Mouse (Mus musculus) telencephalon, adult 2 months (tissue): ENCODE measurements around the gene Metap2.
"Not testable (repeated sequence)": the region's sequence is repeated elsewhere in the genome, so short reads cannot be mapped to it uniquely, and the experiment has no call there.

Experiments
- DNase-seq: peaks from one replicate; pipeline ENCODE4 v3.0.0-alpha.2; 2011; ENCODE audit warnings: low read depth, low spot score

Metap2 gene

DNA sequence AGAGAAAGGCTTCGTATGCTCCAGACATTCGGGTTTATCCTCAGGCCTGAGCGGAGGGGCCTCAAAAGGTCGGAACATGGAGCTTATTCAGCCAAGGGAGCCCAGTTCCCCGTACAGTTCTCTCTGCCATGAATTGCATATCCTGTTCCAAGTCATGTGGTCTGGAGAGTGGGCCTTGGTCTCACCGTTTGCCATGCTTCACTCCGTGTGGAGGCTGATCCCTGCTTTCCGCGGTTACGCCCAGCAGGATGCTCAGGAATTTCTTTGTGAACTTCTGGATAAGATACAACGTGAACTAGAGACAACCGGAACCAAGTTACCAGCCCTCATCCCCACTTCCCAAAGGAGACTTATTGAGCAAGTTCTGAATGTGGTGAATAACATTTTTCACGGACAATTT lies 50.2 kb downstream of the Metap2 start:
- no peak for DNase-seq

DNA sequence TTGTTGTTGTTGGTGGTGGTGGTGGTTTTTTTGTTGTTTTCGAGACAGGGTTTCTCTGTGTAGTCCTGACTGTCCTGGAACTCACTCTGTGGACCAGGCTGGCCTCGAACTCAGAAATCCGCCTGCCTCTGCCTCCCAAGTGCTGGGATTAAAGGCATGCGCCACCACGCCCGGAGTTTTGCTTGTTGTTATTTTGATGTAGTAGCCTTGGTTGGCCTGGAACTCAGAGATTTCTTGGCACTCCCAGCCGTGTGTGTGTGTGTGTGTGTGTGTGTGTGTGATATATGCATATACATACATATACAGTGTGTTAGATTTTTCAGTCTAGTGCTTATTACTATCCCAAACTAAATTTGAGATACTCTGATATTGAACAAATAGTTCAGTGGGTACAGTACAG lies 61.8 kb downstream of the Metap2 start:
- not testable (repeated sequence) for DNase-seq

DNA sequence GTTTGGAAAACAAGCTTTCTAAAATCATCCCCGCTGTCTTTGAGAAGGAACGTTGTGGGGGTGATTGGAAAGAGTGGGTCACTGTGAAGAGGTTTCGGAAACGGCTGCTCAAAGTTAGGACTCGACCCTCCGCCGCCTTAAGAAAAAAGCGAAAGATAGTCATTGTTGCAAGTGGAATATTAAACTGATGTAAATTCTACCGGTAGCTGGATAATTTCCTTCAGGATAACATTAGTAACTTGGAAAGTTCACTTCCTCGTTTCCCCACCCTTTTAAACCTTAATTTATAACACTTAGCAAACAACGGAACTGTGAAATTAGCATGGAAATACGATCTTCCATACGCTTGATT lies 62.5 kb downstream of the Metap2 start:
- DNase-seq, result no peak

DNA sequence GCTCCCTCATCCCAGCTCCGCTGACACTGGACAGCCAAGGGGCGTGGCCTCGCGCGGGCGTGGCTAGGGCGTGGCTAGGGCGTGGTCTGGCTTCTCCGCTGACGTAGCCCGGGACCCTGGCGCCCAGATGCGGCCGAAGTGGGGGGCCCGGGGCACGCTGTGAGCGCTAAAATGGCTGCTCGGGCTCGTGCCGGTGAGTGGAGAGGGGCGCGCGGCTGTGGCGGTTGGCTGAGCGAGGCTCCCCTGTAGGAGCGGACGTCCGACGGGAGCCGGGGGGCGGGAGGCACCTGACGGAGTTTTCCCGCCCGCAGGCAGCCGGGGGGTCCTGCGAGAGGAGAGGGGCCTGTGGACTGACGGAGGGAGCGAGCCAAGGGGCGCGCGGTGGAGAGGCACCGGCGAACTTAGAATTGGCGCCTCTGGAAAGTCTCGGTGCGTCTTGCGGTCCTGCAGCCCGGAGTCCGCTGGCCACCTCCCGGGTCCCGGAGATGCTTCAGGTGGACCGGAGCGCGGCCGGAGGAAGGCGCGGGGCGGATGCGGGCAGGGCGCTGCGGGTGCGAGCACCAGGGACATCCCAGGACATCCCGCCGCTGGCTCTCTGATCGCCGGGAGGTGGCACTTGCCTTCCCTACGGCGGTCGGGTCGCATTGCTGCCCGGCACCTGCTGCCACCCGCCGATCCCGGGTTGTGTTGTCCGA lies 63.0 kb downstream of the Metap2 start:
- no peak for DNase-seq

DNA sequence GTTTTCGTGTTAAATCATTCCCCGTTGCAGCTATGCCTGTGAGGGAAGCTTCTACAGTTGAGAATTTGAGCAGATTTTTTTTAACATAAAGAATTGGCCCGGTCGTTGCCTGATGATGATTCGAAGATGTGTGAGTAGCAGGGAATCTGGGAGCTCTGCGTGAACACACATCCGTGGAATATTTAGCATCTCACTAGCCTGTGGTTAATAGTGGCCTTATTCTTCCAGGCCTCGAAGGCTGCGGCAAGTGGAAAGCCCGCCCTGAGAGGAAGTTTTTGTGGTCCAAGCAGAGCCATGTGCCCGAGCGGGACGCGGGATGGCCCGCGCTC lies 63.6 kb downstream of the Metap2 start:
- no peak for DNase-seq

DNA sequence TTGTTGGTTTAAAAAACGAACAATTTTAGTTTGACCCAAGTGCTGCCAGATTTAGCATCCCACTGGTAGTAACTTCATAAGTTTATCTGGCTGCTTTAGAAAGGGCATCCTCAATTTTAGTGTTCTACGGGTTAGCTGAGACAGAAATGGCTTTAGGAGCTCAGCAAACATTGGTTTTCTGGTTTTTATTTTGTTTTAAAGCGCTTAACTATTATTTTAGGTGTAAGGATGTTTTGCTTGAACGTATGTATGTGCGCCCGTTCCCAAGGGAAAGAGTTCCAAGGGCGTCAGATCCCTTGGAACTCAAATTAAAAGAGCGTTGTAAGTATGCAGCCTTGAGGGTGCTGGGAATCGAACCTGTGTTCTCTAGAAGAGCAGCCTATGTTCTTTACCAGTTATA lies 64.1 kb downstream of the Metap2 start:
- DNase-seq, result no peak

DNA sequence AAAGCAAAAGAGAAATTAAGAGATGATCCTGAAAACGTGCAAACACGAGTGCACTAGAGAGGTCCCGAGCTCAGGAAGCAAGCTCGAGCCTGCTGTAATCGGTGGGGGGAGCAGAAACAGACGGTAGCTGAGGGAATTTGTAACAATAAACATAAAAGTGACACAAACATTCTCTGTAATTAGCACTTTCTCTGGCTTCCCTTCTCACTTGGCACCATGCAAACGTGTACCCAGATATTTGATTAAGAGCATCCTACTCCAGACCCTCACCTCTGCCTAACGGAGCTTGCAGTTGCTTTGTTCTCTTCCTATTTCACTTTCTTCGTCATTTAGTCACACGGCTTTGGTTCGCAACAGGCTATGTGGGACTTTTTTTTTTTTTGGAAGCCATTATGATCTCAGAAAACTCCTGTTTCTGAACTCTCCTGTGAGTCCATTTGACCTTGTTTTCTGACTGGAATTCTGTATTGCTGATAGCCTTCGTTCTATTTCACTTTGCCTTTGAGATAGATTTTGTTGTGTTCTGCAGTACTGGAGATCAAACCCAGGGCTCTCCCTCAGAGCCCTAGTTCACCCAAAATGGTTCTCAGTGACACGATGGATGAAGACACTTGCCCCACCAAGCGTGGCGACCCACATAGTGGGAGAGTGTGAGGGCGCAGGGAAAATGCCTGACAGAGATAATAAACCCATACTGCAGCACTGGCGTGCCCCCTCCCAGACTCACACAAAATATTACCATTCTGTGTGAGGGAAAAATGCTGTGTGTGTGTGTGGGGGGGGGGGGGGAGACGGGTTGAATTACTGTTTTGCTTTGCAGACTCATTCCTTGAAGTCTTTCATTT lies 64.9 kb downstream of the Metap2 start:
- DNase-seq, result no peak

DNA sequence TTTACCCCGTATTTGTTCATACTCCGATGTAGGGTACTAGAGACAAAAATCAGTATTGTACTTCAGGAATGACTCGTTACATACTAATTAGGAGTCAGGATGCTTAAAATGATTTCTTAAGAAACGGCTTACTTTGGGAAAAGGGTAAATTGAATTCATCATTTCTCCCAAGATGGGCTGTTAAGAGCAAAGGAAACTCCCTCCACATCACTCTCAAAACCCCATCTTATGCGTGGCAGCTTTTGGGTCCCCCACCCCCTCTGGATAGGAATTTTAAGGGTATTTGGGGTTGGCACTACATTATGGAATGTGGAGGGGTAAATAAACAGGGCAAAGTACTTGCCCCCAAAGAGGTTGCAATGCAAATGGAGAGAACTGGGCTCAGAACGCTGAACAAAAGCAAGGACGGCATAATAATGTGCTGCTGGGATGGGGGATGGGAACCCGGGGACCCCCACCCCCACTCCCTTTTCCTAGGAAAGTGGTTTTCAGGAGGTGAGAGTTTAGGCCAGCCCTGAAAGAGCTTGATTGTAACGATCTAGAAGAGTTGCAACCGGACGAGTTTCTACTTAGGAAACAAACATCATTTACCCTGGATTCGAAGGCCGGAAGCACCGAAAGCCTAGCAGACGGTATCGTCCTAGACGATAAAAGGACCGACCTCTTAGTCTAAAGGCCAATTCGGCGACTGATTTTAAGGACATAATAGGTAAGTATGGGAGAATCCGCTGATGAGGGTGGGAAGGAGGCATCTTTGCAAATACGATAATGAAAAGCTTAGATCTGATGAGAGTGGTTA lies 65.8 kb downstream of the Metap2 start, which contains the start of gene Usp44:
Gene Usp44 (plus strand): TSS at position 625 of the 799 bp plus-strand sequence.
- no peak for DNase-seq

DNA sequence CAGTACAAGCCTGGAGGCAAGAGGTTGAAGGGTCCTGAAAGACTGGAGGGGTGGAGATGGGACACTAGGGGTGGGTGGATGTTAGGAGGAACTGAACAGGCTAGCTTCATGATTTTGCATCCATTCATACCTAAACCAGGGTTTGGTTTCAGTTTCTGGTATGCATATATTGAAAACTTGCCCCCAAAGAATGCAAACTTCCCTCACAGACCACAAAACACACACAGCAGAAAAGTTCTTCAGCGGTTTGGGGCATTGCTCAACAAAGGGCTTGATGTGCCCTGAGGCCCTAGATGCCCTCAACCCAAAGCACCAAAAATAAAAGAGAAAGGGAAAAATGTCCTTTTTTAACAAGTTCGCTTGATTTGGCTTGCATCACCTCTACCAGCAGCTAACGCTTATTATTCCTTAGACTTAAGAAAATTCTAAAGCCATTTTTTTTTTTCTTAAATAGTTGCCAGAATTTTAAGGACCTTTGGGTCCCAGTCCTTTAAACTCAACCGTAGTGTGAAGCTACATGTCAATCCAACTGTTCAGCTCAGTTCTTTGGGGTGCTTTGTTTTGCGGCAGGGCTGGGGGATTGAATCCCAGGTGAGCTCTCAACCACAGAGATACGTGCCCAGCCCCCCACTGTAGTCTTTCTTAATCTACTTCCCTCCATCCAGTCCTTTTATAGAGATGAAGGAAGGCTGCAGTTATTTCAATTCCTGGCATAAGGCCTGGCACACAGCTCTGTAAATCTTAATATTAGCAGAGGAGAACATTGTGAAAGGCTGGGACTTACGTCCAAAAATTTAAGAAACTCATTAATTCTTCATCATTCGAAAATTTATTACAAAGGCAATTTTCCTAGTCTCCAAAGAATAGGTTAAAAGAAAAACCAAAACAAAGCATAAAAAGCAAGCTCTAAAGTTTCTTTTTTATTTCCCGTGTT lies 66.7 kb downstream of the Metap2 start:
- DNase-seq, result no peak

DNA sequence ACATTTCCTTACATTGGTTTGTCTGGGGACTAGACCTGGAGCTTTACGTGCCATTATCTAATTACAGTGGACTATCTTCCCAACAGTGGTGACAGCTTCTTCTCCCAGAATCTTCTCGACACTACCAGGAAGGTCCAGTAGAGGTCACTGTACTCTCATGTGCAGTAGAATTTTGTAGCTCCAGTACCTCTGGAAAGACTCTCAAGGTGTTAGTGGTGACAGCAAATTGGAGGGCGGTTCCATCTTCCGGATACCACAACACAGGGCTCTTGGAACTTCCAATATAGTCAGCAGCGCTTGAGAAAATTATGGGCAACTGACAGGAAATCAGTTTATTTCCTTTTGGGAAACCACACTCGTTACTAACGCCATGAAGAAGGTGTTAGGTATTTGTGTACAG lies 78.2 kb downstream of the Metap2 start:
- peak; percentile 24 for DNase-seq

DNA sequence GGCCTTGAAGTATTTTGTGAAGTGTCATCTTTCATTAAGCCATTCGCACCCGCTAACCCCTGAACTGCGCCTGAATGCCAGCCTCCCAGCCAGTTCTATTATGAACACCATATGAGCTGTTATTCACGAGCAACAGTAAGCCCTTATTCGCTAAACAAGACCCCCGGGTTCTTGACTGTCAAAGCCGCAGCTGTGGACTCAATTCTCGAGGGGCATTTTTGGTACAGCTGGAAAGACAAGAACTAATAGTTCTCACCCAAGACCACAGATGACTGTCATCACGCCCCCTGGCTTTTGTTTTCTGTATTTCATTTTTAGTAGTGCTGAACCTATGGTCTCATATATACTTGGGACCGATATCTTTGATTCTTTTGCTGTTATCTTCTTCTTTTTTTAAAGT lies 83.1 kb downstream of the Metap2 start:
- DNase-seq, result no peak

DNA sequence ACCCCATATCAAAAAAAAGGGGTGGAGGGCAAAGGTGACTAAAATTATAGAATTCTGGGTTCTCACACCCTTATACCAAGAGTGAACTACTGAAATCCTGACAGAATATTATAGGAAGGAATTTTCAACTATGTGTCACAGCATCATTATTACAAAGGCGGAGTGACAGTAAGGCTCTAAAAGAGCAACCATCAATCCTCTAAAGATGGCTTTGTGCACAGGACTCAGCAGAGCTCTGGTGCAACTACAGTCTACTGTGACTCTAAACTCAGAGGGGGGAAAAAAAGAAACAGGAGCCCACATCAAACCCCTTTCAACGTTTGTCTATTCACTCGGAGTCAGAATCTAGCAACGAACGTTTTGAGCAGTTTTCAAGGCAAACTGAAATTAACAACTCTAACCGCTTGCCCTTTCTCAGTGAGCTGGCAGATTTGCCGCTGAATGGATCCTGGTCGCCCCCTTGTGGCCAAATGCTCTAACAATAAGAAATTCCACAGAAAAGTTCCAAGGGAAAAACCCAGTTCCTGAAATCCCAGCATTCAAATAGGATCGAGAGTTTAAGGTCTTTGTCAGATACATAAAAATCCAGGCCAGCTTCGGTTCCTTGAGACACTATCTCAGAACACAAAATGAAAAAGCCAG lies 84.0 kb downstream of the Metap2 start:
- DNase-seq, result peak; percentile 41

DNA sequence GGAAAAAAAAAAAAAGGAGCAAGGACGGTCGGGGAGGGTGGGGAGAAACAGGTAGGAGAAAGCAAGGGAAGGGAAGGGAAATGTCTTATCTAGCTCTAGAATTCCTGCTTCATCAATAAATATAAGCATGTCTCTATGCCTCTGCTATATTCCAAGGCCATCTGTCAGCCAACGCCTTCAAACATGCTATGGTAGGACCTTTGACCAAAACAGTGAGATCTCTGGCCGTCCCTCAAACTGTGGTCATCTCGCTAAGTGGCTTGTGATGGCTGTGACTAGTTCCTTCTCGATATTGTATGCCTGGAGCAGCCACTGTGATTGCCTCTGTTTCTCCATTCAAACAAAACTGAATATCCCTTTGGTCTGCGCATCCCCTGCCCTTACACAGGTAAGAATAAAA lies 84.8 kb downstream of the Metap2 start:
- no peak for DNase-seq

DNA sequence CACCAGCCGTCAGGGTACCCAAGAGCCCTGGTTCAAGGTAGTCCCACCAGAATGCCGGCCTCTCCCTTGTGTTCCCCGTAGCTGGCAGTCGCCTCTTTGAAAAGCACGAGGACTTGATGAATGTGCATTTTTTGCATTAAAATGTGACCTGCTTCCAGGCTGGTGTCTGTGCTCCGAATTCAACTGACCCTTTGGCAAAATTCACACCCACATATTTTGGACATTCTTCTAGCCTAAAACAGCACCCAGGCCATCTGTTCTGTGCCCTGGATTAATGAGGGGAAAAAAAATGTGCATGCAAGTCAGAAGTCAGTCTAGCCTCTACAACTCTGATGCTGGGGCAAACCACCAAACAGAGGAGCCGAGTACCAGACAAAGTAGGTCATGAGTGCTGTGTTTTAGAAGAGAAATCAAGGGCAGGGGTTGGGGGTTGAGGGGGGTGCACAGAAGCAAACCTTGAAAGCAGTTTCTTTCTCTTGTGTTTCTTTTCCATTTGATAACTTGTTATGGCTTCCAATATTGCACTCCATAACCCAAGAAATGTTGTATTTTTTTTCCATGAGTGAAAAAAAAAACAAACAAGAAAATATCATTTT lies 86.2 kb downstream of the Metap2 start:
- no peak for DNase-seq

DNA sequence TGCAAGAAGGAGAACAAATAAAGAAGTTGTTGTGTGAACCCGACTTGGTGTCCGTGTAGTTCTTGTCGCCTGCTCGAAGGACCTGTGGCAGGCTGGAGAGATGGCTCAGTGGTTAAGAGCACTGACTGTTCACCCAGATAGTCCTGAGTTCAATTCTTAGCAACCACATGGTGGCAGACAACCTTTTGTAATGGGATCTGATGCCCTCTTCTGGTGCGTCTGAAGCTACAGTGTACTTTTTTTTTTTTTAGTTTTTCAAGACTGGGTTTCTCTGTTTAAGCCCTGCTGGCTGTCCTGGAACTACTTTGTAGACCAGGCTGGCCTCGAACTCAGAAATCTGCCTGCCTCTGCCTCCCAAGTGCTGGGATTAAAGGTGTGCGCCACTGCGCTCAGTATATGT lies 87.5 kb downstream of the Metap2 start:
- DNase-seq, result not testable (repeated sequence)
